Mouse (Mus musculus) mature B cell (primary cell): Measurements from ENCODE around the gene Shisa8.

Experiments used
- in situ Hi-C: fragments of 300-500 bp; cut with MboI; formaldehyde crosslinking; loops from 2 replicates; pipeline ENCODE4 v1.14.3; 2019

The Shisa8 gene

DNA sequence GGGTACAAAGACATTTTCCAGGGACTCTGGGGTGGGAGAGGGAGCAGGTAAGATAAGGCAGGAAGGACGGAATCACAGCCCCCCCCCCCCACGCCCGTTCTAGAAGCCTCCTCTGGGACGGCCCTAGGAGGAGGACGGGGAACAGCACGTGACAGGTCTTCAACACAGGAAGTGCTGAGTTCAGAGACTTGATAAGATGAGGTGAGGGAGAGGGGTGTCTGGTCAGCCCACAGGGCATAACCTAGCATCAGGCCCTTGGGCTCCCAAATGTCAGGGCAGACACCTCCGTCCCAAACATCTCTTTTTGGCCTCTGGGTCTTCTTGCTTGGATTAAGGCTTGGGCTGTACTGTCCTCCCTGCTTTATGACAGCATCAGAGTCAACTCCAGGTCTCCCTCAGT is 10.6 kb upstream of the Shisa8 start:
- in situ Hi-C loops, result no loop called here

DNA sequence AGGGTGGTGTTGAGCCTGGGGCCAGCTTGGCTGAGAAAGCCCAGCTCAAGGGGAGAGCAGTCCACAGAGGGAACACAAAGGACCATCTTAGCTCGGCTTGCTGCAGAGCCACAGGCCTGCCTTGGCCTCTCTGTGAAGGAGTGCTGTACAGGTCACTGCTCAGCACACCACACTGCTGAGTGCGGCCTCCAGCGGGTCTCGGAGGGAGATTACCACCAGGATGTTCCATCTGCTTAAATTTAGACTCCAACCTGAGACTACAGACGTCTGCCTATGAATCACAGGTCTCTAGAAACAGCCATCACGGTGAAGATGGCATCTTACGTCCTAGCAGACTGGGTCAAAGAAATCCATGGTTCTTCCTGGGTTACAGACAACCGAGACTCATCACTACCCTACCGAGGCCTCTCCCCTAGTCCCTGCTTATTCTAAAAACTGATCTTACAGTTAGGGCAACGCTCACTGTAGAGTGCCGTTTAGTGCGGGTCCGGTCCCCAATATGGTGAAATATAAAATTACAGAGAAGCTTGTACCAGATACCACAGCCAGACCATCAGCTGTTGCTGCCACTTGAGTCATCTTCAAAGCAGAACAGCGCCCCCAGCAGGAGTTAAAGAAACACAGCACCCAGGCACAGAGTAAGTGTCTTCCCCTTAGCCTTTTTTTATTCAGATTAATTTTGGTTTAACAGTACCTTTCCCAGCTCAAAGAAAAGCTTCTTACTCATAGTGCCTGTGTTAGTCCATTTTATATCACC is 8.7 kb upstream of the Shisa8 start:
- in situ Hi-C loops, result no loop called here

DNA sequence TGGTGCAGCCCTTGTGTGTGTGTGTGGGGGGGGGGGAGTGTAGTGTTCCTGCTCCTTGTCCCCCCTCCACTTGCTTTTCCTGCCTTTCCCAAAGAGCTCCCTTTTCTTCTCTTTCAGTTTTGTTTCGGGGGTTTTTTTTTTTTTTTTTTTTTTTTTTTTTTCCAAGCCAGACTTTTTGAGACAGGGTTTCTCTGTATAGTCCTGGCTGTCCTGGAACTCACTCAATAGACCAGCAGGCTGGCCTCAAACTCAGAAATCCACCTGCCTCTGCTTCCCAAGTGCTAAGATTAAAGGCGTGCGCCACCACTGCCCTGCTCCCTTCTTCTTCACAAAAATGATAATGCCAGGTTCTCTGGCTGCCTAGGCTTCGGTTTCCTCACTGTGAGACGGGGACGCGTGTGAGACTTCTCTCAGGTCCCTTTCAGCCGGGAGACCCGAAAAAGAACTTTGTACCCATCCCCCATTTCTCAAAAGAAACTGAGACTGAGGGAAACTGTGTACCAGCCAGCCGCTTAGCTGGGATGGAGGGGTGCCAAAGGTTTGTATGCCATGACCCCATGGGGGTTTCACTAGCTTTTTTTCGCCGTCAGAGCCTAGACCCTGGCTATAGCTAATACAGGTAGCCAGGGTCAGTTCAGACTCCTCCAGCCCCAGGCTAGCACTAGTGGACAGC is 7.5 kb upstream of the Shisa8 start:
- in situ Hi-C loops, result no loop called here

DNA sequence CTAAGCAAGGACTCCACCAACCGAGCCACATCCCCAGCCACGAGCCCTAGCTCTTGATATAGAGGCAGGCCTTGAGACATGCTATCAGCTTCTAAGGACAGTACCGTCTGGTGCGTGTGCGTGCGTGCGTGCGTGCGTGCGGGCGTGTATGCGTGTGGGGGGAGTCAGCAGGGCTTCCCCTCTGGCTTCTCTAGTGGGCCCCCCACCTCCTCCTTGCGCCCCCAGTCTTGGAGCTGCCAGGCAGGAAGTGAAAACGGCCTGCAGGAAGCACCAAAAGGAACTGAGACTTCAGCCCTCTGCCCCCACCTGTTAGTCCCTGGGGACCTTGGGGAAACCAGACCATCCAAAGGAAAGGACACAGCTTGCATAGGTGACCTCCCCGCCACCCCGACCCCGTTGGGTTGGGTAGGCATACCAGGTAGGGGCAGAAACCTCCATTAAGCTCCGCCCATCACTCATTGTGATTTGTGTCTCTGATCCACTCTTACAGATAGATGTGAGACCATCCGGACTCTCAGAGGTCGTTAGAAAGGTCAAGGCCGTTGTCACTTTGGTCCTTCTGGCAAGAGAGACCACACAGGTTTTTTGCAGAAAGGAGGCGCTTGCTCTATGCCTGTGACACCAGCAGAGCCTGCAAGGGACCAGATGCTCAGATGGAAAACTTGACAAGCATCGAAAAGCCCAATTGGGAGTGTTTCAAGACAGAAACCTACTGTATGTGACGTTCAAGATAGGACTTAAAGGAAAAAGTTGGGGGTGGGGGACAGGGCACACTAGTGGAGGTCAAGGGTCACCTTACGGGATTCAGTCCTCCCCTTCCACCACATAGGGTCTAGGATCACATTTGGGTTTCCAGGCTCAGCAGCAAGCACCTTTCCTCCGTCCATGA is 6.4 kb upstream of the Shisa8 start:
- in situ Hi-C loops, result no loop called here

DNA sequence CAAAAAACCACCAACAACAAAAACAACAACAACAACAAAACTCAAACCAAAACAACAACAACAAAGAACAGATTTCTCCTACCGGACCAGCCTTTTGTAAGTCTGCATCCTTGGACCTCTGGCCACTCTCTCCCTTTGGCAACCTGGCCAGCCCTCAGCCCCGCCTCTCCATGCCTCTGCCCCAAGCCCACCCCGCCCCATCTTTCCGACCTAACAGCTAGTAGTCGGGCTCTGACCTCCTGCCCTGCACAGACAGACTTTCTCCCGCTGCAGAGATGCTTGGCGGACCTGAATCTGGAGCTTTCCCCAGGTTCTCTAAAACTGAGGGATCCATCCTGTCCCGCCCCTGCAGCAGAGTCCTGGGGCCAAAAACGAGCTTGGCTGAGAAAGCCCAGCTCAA is 5.4 kb upstream of the Shisa8 start:
- in situ Hi-C loops, result no loop called here

DNA sequence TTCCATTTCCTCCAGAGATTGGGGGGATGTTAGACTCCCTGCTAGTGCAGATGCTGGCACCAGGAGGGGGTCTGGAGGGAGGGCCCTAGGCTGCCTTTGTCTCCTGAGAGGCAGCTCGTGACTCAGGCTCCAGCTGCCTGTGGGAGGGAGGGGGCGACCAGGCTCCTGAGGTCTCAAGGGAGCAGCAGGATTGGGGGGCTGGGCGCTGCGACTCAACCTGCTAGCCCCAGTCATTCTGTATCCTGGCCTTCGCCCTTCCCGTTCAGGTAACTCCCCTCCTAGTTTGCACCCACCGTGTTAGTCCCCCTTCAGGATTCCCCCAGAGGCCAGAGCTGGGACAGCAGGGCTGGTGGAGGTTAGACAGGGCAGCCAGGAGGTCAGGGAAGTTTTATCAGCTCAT is 4.4 kb upstream of the Shisa8 start:
- in situ Hi-C loops, result no loop called here

DNA sequence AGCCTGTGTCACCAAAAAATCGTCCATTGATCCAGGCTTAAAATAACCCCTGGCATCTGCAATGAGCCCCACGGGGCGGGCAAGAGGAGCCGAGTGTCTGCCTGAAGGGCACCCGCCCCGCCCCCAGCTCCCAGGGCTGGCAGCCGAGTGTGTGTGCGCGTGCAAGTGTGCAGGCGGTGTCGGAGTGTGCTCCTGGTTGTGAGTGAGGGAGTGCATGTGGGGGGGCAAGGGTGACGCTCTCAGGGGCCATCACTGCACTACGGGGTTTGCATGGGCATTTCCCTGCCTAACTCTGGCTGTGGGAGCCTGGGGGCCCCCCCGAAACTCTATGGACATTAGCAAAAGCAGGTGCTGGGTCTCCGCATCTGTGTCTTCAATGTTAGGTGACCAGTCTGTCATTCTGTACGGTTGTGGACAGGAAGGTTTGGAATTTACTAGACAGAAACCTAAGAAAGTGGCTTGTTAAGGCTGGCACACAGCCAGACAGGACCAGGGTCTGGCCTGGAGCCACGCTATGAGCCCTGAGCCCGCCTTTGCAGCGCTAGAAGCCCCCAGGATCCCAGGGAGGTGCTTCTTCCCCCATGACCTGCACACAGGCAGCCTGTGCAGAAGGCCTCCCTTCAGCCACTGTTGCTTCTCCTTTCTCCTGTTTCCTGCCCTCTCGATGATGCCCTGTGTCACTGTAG is 3.7 kb upstream of the Shisa8 start:
- in situ Hi-C loops, result no loop called here

DNA sequence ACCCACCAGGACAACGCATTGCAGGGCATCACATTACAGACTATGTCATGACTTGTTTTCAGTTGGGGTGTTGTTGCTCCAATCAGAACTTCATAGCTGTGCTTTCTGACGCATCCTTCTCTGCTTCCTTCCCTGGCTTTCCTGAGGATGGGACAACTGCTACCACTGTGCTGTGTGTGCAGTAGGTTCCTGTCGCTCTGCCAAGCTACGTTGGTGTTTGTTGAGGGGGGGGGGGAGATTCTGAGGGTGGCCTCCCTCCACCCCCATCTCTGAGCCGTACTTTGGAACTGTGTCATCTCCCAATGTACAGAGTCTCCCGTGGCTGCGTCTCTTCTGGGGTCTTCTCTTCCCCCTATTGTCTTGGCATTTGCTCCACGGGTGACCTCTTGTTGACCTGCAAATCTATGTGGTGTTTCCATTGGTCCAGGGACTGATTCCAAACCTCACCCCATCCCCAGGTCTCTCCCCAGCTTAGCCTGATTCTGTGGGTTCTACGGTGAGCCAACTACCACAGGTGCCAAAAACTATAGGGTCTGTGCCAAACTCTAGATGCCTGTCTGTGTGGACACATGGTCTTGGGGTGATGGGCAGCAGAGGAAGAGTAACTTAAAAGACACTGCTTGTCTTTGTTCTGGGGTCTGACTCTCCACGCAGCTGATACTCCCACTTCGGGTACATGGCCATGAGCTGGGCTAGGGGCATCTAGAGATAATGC is 2.9 kb upstream of the Shisa8 start:
- in situ Hi-C loops, result no loop called here

DNA sequence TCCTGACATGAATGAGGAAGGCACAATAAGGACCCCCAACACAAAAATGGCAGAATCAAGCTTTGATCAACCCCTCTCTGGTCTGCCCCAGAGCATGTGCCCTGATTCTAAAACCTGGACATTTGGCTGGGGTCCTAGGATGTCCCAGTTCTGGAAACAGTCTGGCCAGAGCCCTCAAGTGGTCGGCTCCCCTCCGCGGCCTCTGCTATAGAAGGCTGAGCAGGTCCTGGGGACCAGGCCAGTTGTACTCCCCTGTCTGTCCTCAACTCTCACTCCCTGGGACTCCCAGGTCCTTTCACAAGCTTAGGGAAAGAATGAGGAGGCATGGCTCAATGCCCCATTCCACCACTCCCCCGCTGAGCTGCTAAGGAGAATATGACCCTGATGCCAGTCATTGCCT is 607 bp upstream of the Shisa8 start:
- in situ Hi-C loops, result no loop called here

DNA sequence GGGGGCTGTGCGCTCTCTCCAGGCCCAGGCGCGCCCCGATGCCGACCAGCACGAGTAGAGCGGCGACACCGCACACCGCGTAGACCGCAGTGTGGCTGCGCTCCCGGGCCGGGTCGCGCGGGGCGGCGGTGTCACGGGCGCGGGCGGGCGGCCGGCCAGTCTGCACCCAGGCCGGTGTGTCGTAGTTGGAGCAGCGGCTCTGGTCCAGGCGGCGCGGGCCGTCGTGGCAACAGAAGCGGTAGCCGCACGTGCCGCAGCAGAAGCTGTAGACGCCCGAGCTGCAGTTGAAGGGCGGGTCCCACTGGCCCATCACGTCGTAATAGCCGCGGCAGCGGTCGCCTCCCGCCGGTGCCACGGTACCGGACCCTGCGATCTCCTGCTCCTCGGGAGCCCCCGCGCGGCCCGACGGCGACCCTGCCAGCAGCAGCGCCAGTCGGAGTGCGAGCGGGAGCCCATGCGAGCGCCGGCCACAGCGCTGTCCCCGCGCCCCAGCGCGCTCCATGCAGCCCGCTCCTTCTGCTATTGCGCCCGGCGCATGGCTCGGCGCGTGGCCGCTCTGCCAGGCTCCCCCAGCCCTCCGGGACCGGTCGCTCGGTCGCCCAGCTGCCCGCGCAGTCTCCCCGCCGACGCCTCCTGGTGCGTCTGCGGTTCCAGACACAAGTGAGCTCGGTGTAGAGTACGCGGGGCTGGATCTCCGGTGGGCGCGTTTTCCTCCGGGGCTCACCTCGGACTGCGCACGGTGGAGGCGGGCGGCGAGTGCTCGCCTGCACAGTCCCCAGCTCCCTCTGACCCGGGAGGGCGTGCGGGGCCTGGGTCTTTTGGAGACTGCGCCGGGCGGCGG is 484 bp downstream of the Shisa8 start:
- in situ Hi-C loops, result no loop called here

DNA sequence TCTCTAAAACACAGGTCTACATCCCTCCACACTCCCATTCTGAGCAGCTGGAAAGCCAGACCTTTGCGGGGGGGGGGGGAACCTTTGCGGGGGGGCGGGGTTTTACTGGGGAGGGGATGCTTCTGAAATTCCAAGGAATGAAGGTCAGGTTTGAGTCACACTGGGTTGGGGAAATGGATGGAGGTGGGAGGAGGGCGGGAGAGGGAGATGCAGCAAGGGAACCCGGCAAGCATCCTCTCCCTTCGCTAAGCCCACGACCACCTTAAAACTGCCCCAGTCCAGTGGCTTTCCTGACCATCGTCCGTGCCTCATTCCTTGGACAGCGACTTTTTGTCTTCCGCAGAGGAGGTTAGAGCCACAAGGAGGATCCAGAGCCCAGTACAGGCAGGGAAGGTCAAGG is 1.3 kb downstream of the Shisa8 start:
- in situ Hi-C loops, result no loop called here

DNA sequence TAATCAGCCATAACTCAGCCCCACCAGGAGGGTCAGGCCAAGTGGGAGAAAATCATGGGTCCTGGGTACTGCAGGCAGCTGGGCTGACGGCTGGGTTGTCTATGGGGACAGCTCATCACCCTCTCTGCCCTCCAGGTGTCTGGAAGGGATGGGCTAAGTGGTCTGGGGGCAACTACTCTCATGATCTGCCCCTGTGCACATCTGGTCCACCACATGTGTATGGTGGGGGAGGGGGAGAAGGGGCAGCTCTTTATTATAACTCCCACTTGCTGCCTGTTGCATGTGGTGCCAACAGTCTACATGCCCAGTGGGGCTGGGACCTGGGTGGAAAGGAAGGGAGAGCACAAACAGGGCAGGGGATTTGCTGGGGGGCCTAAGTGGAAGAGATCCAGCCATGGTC is 1.8 kb downstream of the Shisa8 start:
- in situ Hi-C loops, result no loop called here

DNA sequence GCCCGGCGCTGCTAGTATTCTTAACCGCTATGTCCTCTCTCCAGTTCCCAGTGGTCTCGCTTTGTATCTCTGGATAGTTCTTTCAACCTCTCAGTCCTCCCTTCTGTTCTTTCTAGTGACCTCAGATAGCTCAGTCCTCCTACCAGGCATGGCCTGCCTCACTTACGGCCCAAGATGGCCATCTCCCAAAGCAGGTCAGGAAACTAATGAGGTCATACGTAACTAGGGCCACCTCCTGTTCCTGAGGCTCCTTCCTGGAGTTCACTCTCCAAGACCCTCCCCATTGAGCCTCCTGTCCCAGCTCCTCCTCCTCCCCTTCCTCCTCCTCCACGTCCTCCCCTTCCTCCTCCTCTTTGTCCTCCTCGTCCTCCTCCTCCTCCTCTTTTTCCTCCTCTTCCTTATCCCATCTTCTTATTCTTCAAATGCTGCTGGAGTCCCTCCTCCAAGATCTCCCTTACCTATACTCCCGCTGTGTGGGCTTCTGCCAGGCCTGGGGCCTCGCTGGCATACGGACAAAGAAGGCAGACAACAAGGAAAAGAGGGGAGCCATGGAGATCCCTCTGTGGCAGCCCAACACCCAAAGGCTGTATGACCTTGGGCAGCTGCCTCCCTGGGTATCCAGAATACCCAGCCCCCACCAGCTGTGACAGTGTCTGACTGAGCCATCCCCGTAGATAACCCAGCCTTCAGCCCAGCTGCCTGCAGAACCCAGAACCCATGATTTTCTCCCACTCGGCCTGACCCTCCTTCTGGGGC is 3.1 kb downstream of the Shisa8 start:
- in situ Hi-C loops, result no loop called here

DNA sequence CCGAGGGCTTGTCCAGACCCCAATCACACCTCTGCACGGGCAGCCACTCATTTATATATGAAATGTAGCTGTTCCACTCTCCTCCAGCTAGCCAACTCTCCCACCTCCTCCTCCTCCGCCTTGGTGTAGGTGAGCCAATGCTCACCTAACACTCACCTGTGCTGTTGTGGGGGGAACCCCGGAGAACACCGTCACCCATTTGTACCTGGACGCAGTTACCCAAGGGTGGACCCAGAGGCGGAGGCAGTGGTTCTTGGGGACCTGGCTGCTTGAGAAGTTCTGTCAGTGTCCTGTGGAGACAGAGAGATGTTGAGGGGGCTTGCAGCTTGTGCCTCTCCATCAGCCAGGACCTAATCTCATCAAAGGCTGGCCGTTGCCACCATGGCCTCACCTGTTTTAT is 4.3 kb downstream of the Shisa8 start:
- in situ Hi-C loops, result no loop called here

DNA sequence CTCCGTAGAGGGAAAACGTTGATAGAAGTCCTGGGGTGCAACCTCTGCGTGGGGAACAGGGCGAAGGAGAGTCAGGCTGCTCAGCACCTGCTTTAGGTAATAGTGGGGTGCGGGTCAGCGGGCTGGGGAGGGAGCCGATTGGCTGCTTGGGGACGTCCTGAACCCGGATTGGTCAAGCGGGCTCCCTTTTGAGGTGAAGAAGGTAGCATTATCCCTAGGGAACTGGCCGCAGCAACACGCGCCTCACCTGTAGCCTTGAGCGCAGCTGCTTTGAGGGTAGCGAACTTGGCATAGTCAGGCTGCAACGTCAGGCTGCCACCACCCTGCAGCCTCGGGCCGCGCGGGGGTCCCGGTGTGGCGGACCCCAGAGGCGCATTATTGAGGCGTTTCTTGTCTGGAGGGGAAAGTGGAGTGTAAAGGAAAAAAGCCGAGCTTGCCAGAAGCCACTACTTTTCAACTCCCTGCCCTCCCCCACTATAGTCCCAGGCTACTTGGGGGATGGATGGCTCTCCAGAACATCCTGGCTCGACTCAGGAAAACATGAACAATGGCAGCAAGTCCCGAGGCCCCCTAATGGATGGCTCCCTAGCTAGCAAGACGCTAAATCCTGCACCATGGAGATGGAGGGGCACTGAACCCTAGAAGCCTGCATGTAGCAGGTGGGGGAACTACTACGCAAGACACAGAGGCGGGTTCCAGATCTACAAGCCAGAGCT is 5.0 kb downstream of the Shisa8 start:
- in situ Hi-C loops, result no loop called here

DNA sequence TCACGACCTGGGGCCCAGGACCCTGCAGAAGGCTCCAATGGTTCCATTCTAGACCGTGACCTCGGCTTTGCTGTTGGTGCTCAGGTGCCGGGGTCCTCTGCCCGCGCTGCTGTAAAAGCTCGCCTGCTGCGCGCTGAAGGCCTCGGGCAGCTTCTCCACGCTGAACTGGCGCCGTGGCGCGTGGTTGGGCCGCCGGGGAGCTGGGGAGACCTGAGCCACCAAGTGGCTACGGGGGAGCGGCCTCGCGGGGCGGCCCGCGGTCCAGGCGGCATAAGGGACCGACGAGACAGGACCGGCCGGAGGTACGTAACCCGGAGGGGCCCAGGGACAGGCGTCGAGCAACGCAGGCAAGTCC is 5.5 kb downstream of the Shisa8 start:
- in situ Hi-C loops, result no loop called here

DNA sequence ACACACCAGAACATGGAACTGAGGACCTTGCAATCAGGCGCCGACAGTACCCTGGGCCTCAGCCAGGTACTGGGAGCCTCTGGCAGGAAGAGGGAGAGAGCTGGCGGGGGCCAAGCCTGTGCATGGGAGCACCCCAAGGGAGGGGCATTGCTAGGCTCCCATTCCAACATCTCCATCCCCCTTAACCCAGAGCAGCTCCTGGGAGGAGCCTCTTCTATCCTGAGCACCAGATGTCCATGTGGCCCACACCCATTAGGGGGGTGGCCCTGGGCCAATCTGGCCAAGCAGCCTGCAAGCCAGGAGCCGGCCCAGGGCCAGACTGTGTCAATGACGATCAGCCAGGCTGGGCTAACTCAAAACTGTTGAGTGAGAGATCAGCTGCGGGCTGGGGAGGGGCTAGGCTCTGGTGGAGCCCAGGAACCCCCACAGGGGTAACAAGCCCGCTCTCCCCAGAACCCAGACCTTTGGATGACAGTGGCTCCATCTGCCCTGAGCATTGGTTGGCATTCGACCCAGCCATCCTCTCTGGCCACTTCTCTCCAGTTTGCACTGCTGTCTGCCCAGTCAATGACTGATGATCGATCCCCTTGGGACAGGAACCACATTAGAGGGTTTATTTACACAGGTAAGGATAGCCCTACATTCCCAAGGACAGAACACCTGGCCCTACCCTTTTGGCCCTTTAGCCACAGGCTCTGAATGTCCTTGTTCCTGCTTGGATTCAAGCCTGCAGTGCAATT is 6.1 kb downstream of the Shisa8 start:
- in situ Hi-C loops, result no loop called here

DNA sequence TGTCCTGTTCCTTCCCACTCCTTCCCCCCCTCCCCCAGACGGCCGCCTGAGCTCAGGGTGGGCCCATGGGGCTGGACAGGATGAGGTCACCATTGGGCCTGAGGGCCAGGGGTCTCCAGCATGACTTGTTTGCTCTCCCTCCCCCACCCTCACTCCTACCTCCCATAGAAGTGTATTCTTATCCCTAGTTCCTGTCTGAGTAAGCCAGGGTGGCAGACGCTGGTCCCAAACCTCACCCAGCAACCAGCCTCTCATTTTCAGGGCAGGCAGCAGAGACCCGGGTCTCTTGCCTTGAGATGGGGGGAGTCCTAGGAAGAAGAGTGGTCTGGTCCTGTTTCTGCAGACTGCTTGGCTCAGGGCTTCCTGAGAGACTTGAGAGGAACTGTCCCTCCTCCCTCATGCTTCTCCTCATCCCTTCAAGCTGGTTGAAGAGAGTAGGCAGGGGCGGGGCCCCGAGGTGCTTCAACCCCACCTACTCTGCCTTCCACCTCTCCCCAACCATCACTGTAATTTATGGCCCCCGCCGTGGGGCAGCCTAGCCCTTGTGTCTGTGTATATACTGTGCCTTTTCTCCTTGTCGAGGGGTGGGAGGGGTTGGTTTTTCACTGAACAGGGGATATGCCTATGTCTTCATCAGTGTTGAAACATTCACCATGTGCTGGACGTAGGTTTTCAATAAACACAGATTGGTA is 7.8 kb downstream of the Shisa8 start:
- in situ Hi-C loops, result no loop called here
